Mouse (Mus musculus) heart, postnatal 14 days (tissue): ENCODE measurements around the gene Maz. TPM values are rescaled to one million over a fixed set of nuclear protein-coding genes. Genes with fewer than 3 reads are reported as not detected.

Experiments used
- DNase-seq, 2 experiments: peaks; one replicate each; pipeline ENCODE4 v3.0.0; 2021 to 2022
- intact Hi-C: fragments of 180-260 bp; cut with DNase I; formaldehyde crosslinking; loops from one replicate; pipeline ENCODE4 v1.15.1; 2025
- total RNA-seq, 2 experiments: library from RNA; stranded (reverse); gene quantifications; 2 replicates each; pipeline ENCODE4 v1.2.3; 2021

The Maz gene
- total RNA-seq, 2 experiments from 2014 or later, result 81.8 to 91.3 TPM

DNA sequence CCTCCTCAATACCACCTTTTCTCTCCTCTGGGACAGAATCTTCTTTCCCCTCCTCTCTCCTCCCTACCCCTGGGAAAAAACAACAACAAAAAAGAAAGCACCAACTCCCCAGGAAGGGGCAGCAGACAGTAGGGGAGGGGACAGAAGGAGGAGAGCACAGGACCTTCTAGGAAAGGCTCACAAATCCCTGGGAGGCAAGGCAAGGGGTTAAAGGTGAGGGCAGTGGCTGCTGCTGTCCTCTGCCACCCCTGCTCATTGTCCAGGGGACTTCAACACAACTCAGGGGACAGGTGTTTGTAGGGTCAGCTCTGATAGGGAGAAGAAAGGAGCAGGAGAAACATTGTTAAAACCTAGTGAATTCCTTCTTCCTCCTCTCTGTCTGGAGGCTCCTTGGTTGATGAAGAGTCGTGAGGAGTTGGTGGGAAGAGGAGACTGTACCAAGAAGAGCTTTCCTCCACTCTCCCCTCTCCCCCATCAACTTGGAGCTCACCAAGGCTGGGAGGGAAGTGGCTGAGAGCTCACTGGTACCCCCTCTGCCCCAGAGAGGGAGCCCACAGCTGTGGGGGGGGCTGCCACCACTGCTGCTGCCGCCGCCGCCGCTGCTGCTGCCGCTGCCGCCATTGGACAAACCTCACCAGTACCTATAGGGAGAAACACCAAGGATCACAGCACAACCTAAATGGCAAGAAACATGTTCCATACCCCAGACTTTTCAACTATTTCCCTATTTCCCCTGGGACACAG, 4.1 kb downstream of the Maz start:
- intact Hi-C loops, result no loop called here
- DNase-seq, result no peak

GRCm38 (mm10) chr7:127021563-127022527, 5.0 kb downstream of the Maz start:
- intact Hi-C loops, result no loop called here
- DNase-seq, result no peak

DNA sequence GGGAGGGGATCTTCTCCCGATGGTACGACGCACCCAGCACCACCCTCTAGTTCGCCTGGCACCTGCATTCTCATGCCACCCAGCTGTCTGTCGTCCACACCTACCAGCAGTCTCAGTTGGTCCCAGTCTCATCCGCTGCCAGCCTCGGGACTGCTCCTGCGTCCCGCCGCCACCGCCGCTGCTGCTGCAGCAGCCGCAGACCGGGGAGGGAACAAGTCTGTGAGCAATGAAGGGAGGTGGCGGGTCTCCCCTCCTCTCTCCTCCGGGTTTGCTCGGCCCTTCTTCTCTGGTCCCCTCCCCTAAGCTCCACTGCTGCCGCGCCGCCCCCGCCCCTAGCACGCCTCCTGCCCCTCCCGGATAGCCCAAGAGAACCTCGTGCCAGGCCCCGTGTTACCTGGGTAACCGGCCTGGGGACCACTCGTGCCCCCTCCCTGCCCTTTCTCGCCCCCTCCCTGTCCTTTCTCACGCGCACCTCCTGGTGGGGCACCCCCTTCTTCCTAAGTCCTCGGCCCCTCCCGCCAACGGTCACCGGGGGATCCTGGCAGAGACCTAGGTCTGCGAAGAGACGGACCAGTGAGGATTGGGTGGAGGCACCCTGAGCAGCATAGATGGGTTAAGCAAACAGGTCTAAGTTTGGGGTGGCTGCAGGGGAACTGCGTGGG, 5.8 kb downstream of the Maz start, which contains the start of the genes Gm42742 and Prrt2:
TSS of gene Gm42742 (minus strand) at position 197 of the 662 bp plus-strand sequence.
TSS of gene Prrt2 (minus strand) at position 311 of the 662 bp plus-strand sequence.
- intact Hi-C loops, result no loop called here
- DNase-seq, result peak; percentile 48 to 55

DNA sequence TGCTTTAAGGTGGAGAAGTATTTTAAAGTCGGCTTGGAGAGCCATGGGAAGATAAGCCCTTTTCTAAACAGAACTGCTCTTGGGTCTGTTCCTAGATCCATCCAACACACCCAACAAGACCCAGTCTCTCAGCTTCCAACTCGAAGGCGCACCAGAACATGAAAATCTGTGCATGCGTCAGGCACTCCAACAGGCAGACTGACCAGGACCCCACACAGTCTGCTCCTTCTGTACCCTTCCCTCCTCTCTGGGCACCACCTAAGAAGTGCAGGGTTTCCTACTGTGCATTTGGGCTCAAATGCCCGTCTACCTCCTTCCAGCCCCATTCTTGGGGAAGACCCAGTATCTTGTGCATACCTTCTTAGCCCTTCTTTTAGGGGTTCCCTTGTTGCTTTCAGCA, 6.3 kb downstream of the Maz start:
- intact Hi-C loops, result no loop called here
- no peak for DNase-seq

DNA sequence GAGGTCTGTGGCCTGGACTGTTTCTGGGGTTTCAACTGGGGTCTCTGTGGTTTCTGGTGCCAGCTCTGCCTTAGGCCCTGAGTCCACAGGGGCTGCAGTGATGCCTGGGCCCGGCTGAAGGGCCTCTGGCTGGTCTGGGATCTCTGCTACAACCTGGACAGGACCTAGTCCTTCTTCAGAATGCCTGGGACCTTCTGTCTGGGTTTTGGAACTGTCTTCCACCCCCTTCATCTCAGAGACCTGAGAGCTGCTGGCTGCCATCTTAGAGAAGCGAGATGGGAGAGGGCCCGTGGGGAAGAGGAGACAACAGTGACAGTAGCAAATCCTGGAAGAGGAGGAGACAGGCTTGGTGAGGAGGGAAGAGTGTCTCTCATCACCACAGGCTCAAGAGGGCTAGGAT, 6.8 kb downstream of the Maz start:
- intact Hi-C loops, result no loop called here
- no peak for DNase-seq

GRCm38 (mm10) chr7:127019306-127019960, 7.4 kb downstream of the Maz start:
- intact Hi-C loops, result loop anchor here (10.0 kb wide), 1 partner anchor 85 kb away; no protein-coding TSS in a partner anchor
- DNase-seq, result no peak

GRCm38 (mm10) chr7:127018416-127019305, 8.2 kb downstream of the Maz start:
- DNase-seq, result no peak

GRCm38 (mm10) chr7:127017950-127018345, 8.9 kb downstream of the Maz start:
- intact Hi-C loops, result loop anchor here (10.0 kb wide), 1 partner anchor 87 kb away; no protein-coding TSS in a partner anchor
- DNase-seq, result no peak

More at GRCm38 (mm10) chr7:127018416-127019305, 8.2 kb downstream of the Maz start:
- intact Hi-C loops, result loop anchor here (10.0 kb wide), 1 partner anchor 86 kb away; no protein-coding TSS in a partner anchor

GRCm38 (mm10) chr7:127016971-127017949, 9.6 kb downstream of the Maz start, which contains the start of gene Pagr1a:
TSS of gene Pagr1a (minus strand) at chr7:127017352.
- intact Hi-C loops, result loop anchor here (10.0 kb wide), 1 partner anchor 88 kb away; no protein-coding TSS in a partner anchor
- peak; percentile 95 to 96 for DNase-seq

- DNase-seq, result no peak
- intact Hi-C loops, result loop anchor here (10.0 kb wide), 1 partner anchor 88 kb away; no protein-coding TSS in a partner anchor
These were observed 10.3 kb downstream of the Maz start for GRCm38 (mm10) chr7:127016486-127016938.

DNA sequence TGATC, 10.6 kb downstream of the Maz start, which contains the start of gene Pagr1b:
TSS of gene Pagr1b (minus strand) at position 4 of the 5 bp plus-strand sequence.
- intact Hi-C loops, result loop anchor here (10.0 kb wide), 1 partner anchor 89 kb away; no protein-coding TSS in a partner anchor
- DNase-seq, result no peak

- intact Hi-C loops, result loop anchor here (10.0 kb wide), 1 partner anchor 89 kb away; no protein-coding TSS in a partner anchor
- DNase-seq, result no peak
These were observed 10.8 kb downstream of the Maz start for GRCm38 (mm10) chr7:127016081-127016480.

DNA sequence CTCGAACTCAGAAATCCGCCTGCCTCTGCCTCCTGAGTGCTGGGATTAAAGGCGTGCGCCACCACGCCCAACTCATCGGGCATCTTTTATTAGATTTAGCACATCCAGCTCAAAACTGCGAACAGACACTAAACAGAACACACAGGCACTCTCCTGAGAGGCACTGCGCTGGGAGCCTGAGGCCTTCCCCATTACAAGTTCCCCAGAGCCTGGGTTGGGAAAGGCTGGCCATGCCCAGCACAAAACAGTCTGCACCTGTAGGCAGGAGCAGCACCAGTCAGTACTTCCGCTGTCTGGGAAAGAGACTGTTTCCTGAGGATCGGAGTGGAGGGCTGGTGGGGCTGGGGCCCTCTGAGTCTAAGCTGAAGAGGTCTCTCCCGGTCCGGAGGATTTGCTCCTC, 11.8 kb downstream of the Maz start:
- intact Hi-C loops, result loop anchor here (2.0 to 10.0 kb wide), 2 partner anchors 38 to 90 kb away; partner anchors contain the start of gene Cdiptos
- no peak for DNase-seq

DNA sequence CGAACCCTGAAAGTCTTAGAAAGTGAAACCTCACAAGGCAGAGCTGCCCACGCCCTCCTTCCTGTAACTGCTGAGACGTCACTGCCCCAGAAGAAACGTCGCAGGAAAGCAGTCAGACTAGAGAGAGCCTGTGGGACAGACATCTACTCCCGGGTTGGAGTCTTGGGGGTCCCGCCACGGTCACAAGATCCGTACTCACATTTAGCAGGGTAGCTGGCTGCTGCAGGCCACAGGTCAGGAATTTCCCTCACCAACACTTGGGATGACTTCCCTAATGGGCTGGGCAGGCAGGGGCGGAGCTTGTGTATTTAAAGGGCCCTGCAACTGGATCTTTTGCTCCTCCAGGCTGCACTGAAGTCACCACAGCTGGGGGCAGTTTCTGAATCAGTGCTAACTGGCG, 12.5 kb downstream of the Maz start, which contains the start of gene Mvp:
TSS of gene Mvp (minus strand) at position 302 of the 400 bp plus-strand sequence.
- intact Hi-C loops, result loop anchor here (2.0 to 10.0 kb wide), 2 partner anchors 38 to 90 kb away; partner anchors contain the start of gene Cdiptos
- peak; percentile 68 to 74 for DNase-seq

DNA sequence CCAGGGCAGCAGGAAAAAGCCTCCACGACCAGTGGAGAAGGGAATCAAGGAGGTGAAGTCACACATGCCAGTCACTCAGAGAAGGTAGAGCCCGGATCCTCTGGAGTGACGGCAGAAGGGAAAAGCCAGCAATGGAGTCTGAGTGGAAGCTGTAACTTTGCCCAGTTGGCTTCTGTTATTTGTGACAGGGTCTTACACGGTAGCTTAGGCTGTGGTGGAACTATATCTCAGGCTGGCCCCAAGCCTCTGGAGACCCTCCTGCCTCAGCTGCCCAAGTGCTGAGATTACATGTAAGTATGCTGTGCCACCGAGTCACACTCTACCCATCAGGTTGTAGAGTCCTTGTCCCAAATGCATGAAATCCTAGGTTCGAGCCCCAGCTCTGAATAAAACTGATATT, 13.5 kb downstream of the Maz start:
- intact Hi-C loops, result loop anchor here (10.0 kb wide), 1 partner anchor 91 kb away; no protein-coding TSS in a partner anchor
- DNase-seq, result no peak

- DNase-seq, result no peak
- intact Hi-C loops, result loop anchor here (10.0 kb wide), 1 partner anchor 92 kb away; no protein-coding TSS in a partner anchor
These were observed 14.0 kb downstream of the Maz start for GRCm38 (mm10) chr7:127012845-127013244.

- intact Hi-C loops, result loop anchor here (10.0 kb wide), 1 partner anchor 92 kb away; no protein-coding TSS in a partner anchor
- DNase-seq, result no peak
These were observed 14.5 kb downstream of the Maz start for GRCm38 (mm10) chr7:127012374-127012773.
